Mouse (Mus musculus): ENCODE measurements around the gene Mcm5. TPM values are rescaled to one million over a fixed set of nuclear protein-coding genes. Genes with fewer than 3 reads are reported as not detected.

The Mcm5 gene
- polyA plus RNA-seq, 1 experiment from 2014 or later = 61.9 TPM

- Histone ChIP-seq H3K9ac (replicated peaks; ENCODE audit: low read depth, low read length) (no peak overlapping the region), H3K27me3 (replicated peaks; ENCODE audit: control insufficient read depth, insufficient read depth, low read length) (no peaks in the 10 kb centered on the region), H3K4me2 (ENCODE audit: low read length) (no peak overlapping the region), H3K27ac (ENCODE audit: low read length) (no peak overlapping the region), H3K4me1 (replicated peaks; ENCODE audit: control insufficient read depth, insufficient read depth, low read length) (no peaks in the 10 kb centered on the region), H3K9me3 (ENCODE audit: control insufficient read depth, low read length) (no peaks in the 10 kb centered on the region), H3K36me3 (ENCODE audit: control insufficient read depth, insufficient read depth) (peaks cover 4% of the 10 kb centered on the region; the same call in 1 of the 2 replicates), H3K4me3 (replicated peaks; ENCODE audit: low read length) (no peak overlapping the region)
- ATAC-seq = no peak
- 88% methylated on average over 1 of the region's 1 CpGs for WGBS
Measured at GRCm38 (mm10) chr8:75127406-75127805, 18.0 kb downstream of the Mcm5 start.

DNA sequence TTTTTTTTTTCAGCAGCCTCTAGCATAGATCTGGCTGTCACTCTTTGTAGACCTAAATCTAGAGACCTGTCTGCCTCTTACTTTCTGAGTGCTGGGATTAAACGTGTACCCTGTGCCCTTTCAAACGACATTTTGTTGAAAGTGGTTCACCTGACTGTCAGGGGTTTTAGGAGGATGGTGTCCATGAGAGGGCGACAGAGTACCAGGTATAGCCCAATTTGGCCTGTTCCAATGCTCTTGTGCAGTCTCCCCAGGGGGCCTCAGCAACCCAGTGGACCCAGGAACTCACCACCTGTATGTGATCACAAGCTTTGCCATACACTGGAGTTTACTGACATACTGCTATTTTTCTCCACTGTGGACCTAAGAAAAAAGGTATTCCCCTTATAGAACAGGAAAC, 23.1 kb downstream of the Mcm5 start:
- Histone ChIP-seq H3K27me3 (replicated peaks; ENCODE audit: control insufficient read depth, insufficient read depth, low read length) (no peaks in the 10 kb centered on the region), H3K27ac (ENCODE audit: low read length) (no peak overlapping the region), H3K4me1 (replicated peaks; ENCODE audit: control insufficient read depth, insufficient read depth, low read length) (peaks cover 5% of the 10 kb centered on the region; the same call in 1 of the 2 replicates), H3K36me3 (ENCODE audit: control insufficient read depth, insufficient read depth) (0 out of 2 replicates have a peak, but pooled peaks cover 2% of the 10 kb centered on the region), H3K9me3 (ENCODE audit: control insufficient read depth, low read length) (no peaks in the 10 kb centered on the region), H3K4me2 (ENCODE audit: low read length) (no peak overlapping the region), H3K4me3 (replicated peaks; ENCODE audit: low read length) (no peak overlapping the region), H3K9ac (replicated peaks; ENCODE audit: low read depth, low read length) (no peak overlapping the region)
- WGBS = 13% methylated on average over 3 of the region's 3 CpGs
- no peak for ATAC-seq

GRCm38 (mm10) chr8:75133399-75133798, 24.0 kb downstream of the Mcm5 start:
- H3K27me3 ChIP-seq (replicated peaks; ENCODE audit: control insufficient read depth, insufficient read depth, low read length) = no peaks in the 10 kb centered on the region
- no peak for ATAC-seq
- no peak overlapping the region for H3K4me3 ChIP-seq (replicated peaks; ENCODE audit: low read length)
- H3K36me3 ChIP-seq (ENCODE audit: control insufficient read depth, insufficient read depth) = 0 out of 2 replicates have a peak, but pooled peaks cover 2% of the 10 kb centered on the region
- 78% methylated on average over 2 of the region's 2 CpGs for WGBS
- H3K9ac ChIP-seq (replicated peaks; ENCODE audit: low read depth, low read length) = no peak overlapping the region
- H3K4me1 ChIP-seq (replicated peaks; ENCODE audit: control insufficient read depth, insufficient read depth, low read length) = peaks cover 5% of the 10 kb centered on the region; the same call in 1 of the 2 replicates
- no peak overlapping the region for H3K4me2 ChIP-seq (ENCODE audit: low read length)
- H3K27ac ChIP-seq (ENCODE audit: low read length) = no peak overlapping the region
- H3K9me3 ChIP-seq (ENCODE audit: control insufficient read depth, low read length) = no peaks in the 10 kb centered on the region

GRCm38 (mm10) chr8:75134603-75135391, 25.4 kb downstream of the Mcm5 start:
- H3K9ac ChIP-seq (replicated peaks; ENCODE audit: low read depth, low read length) = no peak overlapping the region
- no peak overlapping the region for H3K4me2 ChIP-seq (ENCODE audit: low read length)
- H3K4me3 ChIP-seq (replicated peaks; ENCODE audit: low read length) = no peak overlapping the region
- no peaks in the 10 kb centered on the region for H3K27me3 ChIP-seq (replicated peaks; ENCODE audit: control insufficient read depth, insufficient read depth, low read length)
- H3K9me3 ChIP-seq (ENCODE audit: control insufficient read depth, low read length) = no peaks in the 10 kb centered on the region
- no peak overlapping the region for H3K27ac ChIP-seq (ENCODE audit: low read length)
- no peaks in the 10 kb centered on the region for H3K36me3 ChIP-seq (ENCODE audit: control insufficient read depth, insufficient read depth)
- WGBS = 52% methylated on average over 2 of the region's 2 CpGs
- peak; percentile 71 for ATAC-seq
- peaks cover 5% of the 10 kb centered on the region; the same call in 1 of the 2 replicates for H3K4me1 ChIP-seq (replicated peaks; ENCODE audit: control insufficient read depth, insufficient read depth, low read length)

GRCm38 (mm10) chr8:75135756-75136155, 26.4 kb downstream of the Mcm5 start:
- peak; percentile 13; the same call in 1 of the 2 replicates for ATAC-seq
- WGBS = 43% methylated on average over 1 of the region's 1 CpGs
- Histone ChIP-seq H3K4me1 (replicated peaks; ENCODE audit: control insufficient read depth, insufficient read depth, low read length) (peaks cover 5% of the 10 kb centered on the region; the same call in 1 of the 2 replicates), H3K4me2 (ENCODE audit: low read length) (no peak overlapping the region), H3K9ac (replicated peaks; ENCODE audit: low read depth, low read length) (no peak overlapping the region), H3K27ac (ENCODE audit: low read length) (no peak overlapping the region), H3K36me3 (ENCODE audit: control insufficient read depth, insufficient read depth) (no peaks in the 10 kb centered on the region), H3K9me3 (ENCODE audit: control insufficient read depth, low read length) (no peaks in the 10 kb centered on the region), H3K4me3 (replicated peaks; ENCODE audit: low read length) (no peak overlapping the region), H3K27me3 (replicated peaks; ENCODE audit: control insufficient read depth, insufficient read depth, low read length) (no peaks in the 10 kb centered on the region)

- Histone ChIP-seq H3K4me3 (replicated peaks; ENCODE audit: low read length) (no peak overlapping the region), H3K27me3 (replicated peaks; ENCODE audit: control insufficient read depth, insufficient read depth, low read length) (no peaks in the 10 kb centered on the region), H3K4me2 (ENCODE audit: low read length) (no peak overlapping the region), H3K9me3 (ENCODE audit: control insufficient read depth, low read length) (no peaks in the 10 kb centered on the region), H3K4me1 (replicated peaks; ENCODE audit: control insufficient read depth, insufficient read depth, low read length) (peaks cover 5% of the 10 kb centered on the region; the same call in 1 of the 2 replicates), H3K27ac (ENCODE audit: low read length) (no peak overlapping the region), H3K36me3 (ENCODE audit: control insufficient read depth, insufficient read depth) (no peaks in the 10 kb centered on the region), H3K9ac (replicated peaks; ENCODE audit: low read depth, low read length) (no peak overlapping the region)
- 90% methylated on average over 2 of the region's 2 CpGs for WGBS
- ATAC-seq = no peak
Measured at GRCm38 (mm10) chr8:75136256-75136655, 26.9 kb downstream of the Mcm5 start.

DNA sequence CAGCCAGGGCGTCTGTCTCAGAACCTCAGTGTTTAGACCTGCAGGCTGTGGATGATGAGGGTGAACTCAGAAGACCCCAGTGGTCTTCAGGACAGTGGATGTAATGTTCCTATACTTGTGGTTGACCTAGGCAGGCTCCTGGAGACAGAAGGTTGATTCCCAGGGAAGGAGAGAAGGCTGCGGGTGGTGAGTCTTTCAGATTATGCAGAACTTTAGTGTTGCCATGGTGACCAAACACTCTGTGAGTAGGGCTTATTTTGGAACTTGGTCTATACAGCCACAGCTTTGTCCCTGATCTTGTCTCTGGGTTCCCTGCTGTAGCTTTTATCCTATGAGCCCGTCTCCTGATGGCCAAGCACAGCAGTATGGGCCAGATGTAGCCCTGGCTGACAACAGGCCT, 28.2 kb downstream of the Mcm5 start:
- Histone ChIP-seq H3K4me3 (replicated peaks; ENCODE audit: low read length) (no peak overlapping the region), H3K9me3 (ENCODE audit: control insufficient read depth, low read length) (no peaks in the 10 kb centered on the region), H3K36me3 (ENCODE audit: control insufficient read depth, insufficient read depth) (no peaks in the 10 kb centered on the region), H3K4me1 (replicated peaks; ENCODE audit: control insufficient read depth, insufficient read depth, low read length) (peaks cover 5% of the 10 kb centered on the region; the same call in 1 of the 2 replicates), H3K27ac (ENCODE audit: low read length) (no peak overlapping the region), H3K27me3 (replicated peaks; ENCODE audit: control insufficient read depth, insufficient read depth, low read length) (no peaks in the 10 kb centered on the region), H3K9ac (replicated peaks; ENCODE audit: low read depth, low read length) (no peak overlapping the region), H3K4me2 (ENCODE audit: low read length) (no peak overlapping the region)
- 44% methylated on average over 3 of the region's 3 CpGs for WGBS
- ATAC-seq = 0 out of 2 replicates have a peak, but pooled peaks have one; percentile 32

GRCm38 (mm10) chr8:75150911-75151610, 41.7 kb downstream of the Mcm5 start:
- Histone ChIP-seq H3K4me3 (replicated peaks; ENCODE audit: low read length) (no peak overlapping the region), H3K9ac (replicated peaks; ENCODE audit: low read depth, low read length) (no peak overlapping the region), H3K4me1 (replicated peaks; ENCODE audit: control insufficient read depth, insufficient read depth, low read length) (no peaks in the 10 kb centered on the region), H3K36me3 (ENCODE audit: control insufficient read depth, insufficient read depth) (no peaks in the 10 kb centered on the region), H3K9me3 (ENCODE audit: control insufficient read depth, low read length) (no peaks in the 10 kb centered on the region), H3K27me3 (replicated peaks; ENCODE audit: control insufficient read depth, insufficient read depth, low read length) (no peaks in the 10 kb centered on the region), H3K27ac (ENCODE audit: low read length) (no peak overlapping the region), H3K4me2 (ENCODE audit: low read length) (no peak overlapping the region)
- no peak for ATAC-seq
- WGBS = 84% methylated on average over 5 of the region's 5 CpGs

- no peaks in the 10 kb centered on the region for H3K27me3 ChIP-seq (replicated peaks; ENCODE audit: control insufficient read depth, insufficient read depth, low read length)
- H3K4me2 ChIP-seq (ENCODE audit: low read length) = no peak overlapping the region
- ATAC-seq = no peak
- no peak overlapping the region for H3K4me3 ChIP-seq (replicated peaks; ENCODE audit: low read length)
- no peaks in the 10 kb centered on the region for H3K36me3 ChIP-seq (ENCODE audit: control insufficient read depth, insufficient read depth)
- no peak overlapping the region for H3K27ac ChIP-seq (ENCODE audit: low read length)
- H3K9ac ChIP-seq (replicated peaks; ENCODE audit: low read depth, low read length) = no peak overlapping the region
- 83% methylated on average over 4 of the region's 4 CpGs for WGBS
- H3K4me1 ChIP-seq (replicated peaks; ENCODE audit: control insufficient read depth, insufficient read depth, low read length) = no peaks in the 10 kb centered on the region
- H3K9me3 ChIP-seq (ENCODE audit: control insufficient read depth, low read length) = no peaks in the 10 kb centered on the region
Measured at GRCm38 (mm10) chr8:75151743-75152142, 42.4 kb downstream of the Mcm5 start.
